Mouse (Mus musculus): Measurements from ENCODE around the gene Cldn34b2.

- no peak for TF ChIP-seq CTCF (IDR thresholded peaks at IDR 0.05; ENCODE audit: extremely low read depth, insufficient read length, insufficient replicate concordance, low read depth, low read length)
- TF ChIP-seq POLR2A (IDR thresholded peaks at IDR 0.05; ENCODE audit: low read depth, low read length) = no peak
These were observed 49.0 kb upstream of the Cldn34b2 start for GRCm38 (mm10) chrX:155177230-155177629.

All from small intestine, adult 2 months (tissue).